Mouse (Mus musculus): ENCODE results near the gene Zranb3.
A peak's percentile ranks its signal among the peaks of the same experiment; 100 is the strongest.

The Zranb3 gene

GRCm38 (mm10) chr1:127945696-127946575 is 156.9 kb downstream of the Zranb3 start:
- no peak for DNase-seq (ENCODE audit: low spot score)

DNA sequence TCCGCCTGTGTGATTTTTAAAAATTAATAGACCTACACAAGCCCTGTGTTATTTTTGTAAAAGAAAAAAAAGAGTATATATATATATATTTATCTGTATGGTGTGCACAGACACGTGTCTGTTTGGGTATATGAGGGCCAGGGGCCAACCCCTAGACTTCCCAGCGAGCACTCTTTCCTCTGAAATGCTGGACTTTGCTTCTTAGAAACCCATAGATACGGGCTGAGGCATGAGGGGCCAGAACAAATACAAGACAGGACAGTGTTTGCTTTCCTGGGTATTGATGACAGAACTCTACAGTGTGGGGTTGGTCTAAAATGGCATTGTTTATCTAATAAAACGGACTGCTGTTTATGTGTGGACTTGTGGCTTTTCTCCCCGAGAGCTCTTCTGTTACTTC is 159.3 kb downstream of the Zranb3 start:
- no peak for DNase-seq (ENCODE audit: low spot score)

DNA sequence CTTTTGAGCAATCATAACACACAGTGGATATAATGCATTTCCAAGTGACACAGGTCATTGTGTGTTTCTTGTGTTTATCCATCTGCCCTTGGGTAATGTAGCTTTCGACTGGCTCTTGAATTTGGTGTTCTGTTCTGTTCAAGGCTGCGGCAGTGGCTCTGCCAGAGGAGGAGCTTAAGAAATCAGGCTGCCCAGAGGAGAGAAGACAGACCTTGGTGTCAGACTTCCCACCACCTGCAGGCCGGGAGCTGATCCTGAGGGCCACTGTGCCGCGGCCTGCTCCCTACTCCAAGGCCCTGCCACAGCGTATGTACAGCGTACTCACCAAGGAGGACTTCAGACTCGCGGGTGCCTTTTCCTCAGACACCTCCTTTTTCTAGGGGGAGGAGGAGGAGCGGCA is 160.6 kb downstream of the Zranb3 start:
- DNase-seq (ENCODE audit: low spot score), result no peak

DNA sequence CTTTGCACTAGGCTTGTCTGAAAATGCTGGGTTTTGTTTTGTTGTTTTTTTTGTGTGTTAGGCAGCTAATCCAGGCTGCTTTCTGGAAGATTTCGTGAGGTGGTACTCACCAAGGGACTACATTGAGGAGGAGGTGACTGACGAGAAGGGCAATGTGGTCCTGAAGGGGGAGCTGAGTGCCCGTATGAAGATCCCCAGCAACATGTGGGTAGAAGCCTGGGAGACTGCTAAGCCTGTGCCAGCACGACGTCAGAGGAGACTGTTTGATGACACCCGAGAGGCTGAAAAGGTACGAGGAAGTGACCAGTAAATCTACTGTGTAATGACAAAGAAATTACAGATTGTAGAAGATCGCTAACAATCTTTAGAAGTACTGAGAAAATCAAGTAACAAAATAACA is 165.6 kb downstream of the Zranb3 start:
- DNase-seq (ENCODE audit: low spot score), result no peak

DNA sequence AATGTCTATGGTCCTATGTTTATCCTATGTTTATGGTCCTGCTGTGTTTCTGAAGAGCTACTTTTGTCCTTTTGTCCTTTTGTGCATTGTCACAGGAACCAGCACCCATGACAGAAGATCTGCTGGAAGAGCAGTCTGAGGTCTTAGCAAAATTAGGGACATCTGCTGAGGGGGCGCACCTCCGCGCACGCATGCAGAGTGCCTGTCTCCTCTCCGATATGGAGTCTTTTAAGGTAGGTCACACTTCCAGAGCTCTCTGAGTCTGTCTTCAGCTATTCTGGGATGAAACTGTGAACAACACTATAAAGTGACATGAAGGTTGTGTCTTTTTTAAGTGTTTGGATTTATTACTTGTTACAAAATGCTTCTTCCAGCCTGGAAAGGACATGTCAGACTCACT is 168.5 kb downstream of the Zranb3 start:
- DNase-seq (ENCODE audit: low spot score), result no peak

DNA sequence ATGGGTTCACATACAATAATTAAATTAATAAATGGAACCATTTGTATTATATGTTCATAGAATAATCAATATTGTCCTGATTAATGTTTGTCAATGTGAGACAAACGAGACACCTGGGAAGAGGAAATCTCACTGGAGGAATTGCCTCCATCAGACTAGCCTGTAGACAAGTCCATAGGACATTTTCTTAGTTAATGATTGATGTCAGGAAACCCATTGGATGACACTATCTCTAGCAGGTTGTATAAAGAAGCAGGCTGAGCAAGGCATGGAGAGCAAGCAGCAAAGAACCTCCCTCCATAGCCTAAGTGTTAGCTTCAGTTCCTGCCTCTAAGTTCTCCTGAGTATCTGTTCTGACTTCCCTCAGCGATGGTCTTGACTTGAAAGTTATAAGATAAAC is 169.4 kb downstream of the Zranb3 start:
- no peak for DNase-seq (ENCODE audit: low spot score)

- DNase-seq (ENCODE audit: low spot score), result no peak
Observed at GRCm38 (mm10) chr1:127915802-127916201, 187.0 kb downstream of the Zranb3 start.

DNA sequence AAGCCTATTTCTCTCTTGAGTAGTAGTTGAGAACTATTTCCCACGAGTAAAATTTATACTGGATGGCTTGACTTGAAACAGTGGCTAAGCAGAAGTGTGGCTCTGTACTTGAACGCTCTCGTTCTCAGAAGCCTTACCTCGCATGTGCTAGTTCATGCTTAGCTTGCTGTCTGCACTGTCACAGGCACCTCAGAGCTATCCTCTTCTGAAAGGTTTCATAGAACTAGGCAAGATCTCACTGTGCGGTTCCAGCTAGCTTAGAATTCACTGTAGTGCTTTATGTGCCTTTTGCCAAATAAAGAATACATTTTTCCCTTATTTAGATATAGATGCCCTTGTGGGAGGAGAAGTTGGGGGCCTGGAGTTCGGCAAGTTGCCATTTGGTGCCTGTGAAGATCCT is 187.5 kb downstream of the Zranb3 start:
- DNase-seq (ENCODE audit: low spot score), result no peak

- DNase-seq (ENCODE audit: low spot score), result no peak
Observed at GRCm38 (mm10) chr1:127913116-127913515, 189.7 kb downstream of the Zranb3 start.

- DNase-seq (ENCODE audit: low spot score), result peak; percentile 12
Observed at GRCm38 (mm10) chr1:127904774-127905385, 198.0 kb downstream of the Zranb3 start.
